Mouse (Mus musculus) layer of hippocampus, adult 9-11 months (tissue): ENCODE measurements around the gene Prkce.

Experiments
- DNase-seq: peaks from one replicate; pipeline ENCODE4 v3.0.0; 2022

Gene Prkce

DNA sequence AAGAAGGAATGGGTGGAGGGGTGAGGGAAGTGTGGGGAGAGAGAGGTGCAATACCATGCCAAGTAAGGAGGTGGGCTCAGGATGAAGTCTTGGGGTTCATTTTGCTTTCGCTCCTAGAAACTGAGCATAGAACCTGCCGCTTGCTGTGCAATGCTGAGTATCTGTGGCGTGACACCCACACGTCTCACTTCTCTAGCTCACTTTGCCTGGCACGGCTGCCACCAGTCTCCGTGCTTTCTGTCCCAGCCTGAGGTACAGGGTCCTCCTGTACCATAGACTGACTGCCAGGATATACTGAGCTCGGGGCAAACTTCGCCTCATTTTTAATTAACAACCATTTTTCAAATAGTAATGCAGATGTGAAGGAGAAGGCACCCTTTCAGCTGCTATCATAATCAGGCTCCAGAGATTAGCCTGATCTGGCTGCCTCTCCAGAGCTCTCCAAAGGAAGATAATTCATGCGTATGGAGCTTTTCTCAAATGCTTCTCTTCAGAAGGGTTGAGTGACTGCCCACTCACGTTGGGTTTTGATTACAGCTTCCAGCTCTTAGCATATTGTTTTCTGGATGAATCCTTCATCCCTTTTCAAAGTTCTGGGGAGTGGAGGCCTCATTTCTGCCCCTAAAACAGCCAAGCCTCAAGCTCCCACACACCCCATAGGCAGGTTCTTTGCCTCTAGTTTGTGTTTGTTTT is 253.2 kb downstream of the Prkce start:
- peak; percentile 51 for DNase-seq

- no peak for DNase-seq
Measured at GRCm38 (mm10) chr17:86422023-86422422, 254.4 kb downstream of the Prkce start.

DNA sequence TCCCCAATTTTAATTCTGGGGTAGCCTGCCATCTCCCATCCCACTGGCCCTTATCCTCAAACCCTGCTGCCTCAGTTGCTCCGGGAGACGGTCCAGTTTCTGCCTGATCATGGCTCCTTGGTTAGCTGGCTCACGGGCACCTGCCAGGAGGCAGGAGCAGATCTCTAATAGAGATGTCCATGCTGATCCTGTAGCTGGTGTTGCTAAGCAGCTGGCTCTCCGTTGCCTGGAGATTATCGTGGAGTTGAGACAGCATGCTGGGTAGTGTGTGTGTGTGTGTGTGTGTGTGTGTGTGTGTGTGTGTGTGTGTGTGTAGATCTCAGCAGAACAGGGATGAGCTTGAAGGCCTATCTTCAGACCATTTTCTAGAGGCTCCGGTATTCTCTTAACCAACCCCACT is 262.3 kb downstream of the Prkce start:
- peak; percentile 61 for DNase-seq

DNA sequence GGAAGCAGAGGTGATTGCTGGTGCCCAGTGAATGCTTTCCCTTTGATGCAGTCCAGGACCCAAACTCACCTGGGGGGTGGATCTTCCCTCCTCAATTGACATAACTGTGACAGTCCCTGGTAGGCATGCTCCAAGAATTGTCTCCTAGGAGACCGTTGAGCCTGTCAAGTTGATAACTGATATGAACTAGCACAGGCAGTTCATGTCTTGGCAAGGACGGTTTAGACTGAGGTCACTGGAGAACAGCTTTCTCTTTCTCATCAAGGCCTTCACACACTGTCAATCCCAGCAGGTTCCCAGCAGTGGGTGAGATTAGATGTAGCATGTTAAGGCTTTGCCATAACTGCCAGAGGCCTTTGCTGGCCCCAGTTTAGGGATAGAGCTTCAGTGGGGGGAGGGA is 265.5 kb downstream of the Prkce start:
- no peak for DNase-seq

- peak; percentile 64 for DNase-seq
Measured at GRCm38 (mm10) chr17:86433813-86434212, 266.2 kb downstream of the Prkce start.

DNA sequence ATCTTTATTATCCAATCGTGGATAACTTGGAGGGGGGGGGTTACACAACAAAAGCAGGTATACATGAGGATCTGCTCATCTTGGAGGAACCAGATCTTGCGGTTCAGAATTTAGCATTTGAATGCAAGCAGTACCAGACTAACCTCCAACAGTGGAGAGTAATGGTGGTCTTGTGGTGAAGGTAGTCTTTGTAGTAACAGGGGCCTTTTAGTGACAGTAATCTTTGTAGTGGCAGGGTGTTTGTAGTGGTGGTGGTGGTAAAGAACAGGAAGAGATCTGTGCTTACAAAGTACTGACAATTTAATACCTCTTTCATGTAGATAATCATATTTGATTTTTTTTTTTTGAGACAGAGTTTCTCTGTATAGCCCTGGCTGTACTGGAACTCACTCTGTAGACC is 267.2 kb downstream of the Prkce start:
- no peak for DNase-seq

DNA sequence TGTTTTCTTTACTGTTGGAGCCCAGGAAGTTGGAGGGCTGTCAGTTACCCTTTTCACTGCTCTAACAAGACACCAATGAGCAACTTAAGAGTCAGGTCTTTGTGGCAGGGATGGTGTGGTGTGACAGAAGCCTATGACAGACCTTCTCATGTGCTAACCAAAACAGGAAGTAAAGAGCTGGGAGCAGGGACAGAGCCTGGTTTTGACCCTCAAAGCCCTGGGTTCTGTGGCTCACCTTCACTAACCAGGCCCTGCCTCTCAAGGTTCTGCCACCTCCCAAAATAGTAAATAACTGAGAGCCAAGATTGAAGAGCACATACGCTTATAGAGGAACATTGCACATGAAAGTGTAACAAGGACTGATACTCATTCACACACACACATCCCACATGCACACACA is 268.0 kb downstream of the Prkce start:
- DNase-seq = no peak

DNA sequence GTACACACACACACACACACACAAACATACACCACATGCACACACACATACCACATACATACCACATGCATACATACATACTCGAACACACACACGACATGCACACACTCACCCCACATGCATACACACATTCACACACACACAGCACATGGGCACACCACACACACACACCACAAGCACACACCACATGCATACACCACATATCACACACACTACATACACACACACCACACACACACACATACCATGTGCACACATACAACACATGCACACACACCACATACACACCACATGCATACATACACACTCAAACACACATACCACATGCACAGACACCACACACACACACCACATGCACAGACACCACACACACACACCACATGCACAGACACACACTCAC is 268.4 kb downstream of the Prkce start:
- DNase-seq = no peak

- DNase-seq = no peak
Measured at GRCm38 (mm10) chr17:86436583-86437370, 269.2 kb downstream of the Prkce start.

- peak; percentile 87 for DNase-seq
Measured at GRCm38 (mm10) chr17:86437516-86438277, 270.1 kb downstream of the Prkce start.

DNA sequence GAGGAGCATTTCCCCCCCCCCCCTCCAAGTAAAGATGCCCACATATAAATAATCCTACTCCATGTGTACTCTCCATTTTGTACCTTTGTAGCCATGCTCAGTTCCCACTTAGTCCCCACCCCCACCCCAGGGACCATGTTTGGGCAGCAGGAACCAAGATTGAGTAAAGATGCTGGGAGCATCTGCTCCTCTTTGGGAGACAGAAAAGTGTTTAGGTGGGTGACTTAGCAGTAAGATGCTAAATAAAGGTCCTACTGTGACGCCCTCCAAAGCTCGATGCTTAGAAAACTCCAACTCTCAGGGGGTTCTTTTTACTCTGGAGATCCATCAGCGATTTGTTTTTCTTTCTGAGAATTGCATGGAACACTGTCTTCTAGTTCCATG is 270.7 kb downstream of the Prkce start:
- DNase-seq = no peak

- no peak for DNase-seq
Measured at GRCm38 (mm10) chr17:86438763-86439162, 271.2 kb downstream of the Prkce start.

- no peak for DNase-seq
Measured at GRCm38 (mm10) chr17:86441098-86441497, 273.5 kb downstream of the Prkce start.

- no peak for DNase-seq
Measured at GRCm38 (mm10) chr17:86443886-86444285, 276.3 kb downstream of the Prkce start.

- peak; percentile 89 for DNase-seq
Measured at GRCm38 (mm10) chr17:86444578-86445419, 277.2 kb downstream of the Prkce start.

- DNase-seq = no peak
Measured at GRCm38 (mm10) chr17:86445420-86445720, 277.8 kb downstream of the Prkce start.

GRCm38 (mm10) chr17:86445900-86446299 is 278.3 kb downstream of the Prkce start:
- DNase-seq = no peak

- DNase-seq = no peak
Measured at GRCm38 (mm10) chr17:86447101-86447598, 279.6 kb downstream of the Prkce start.

DNA sequence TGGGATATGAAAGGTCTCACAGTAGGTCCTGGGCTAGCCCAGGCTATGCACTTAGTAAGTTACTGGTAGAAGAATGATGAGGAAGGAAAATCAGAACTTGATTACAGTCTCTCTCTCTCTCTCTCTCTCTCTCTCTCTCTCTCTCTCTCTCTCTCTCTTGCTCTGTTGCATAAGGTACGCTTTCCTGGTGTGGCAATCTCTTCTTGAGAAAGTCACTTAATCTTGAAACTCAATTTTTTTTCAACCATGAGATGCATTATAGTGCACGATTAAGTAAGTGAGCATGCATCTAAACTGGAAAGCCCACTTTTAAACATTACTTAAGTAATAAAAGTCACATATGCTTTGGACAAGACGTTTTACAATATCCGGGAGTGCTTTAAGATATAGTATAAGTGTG is 285.3 kb downstream of the Prkce start:
- DNase-seq = no peak

GRCm38 (mm10) chr17:86453673-86454350 is 286.2 kb downstream of the Prkce start:
- no peak for DNase-seq

GRCm38 (mm10) chr17:86454351-86454706 is 286.7 kb downstream of the Prkce start:
- DNase-seq = no peak

DNA sequence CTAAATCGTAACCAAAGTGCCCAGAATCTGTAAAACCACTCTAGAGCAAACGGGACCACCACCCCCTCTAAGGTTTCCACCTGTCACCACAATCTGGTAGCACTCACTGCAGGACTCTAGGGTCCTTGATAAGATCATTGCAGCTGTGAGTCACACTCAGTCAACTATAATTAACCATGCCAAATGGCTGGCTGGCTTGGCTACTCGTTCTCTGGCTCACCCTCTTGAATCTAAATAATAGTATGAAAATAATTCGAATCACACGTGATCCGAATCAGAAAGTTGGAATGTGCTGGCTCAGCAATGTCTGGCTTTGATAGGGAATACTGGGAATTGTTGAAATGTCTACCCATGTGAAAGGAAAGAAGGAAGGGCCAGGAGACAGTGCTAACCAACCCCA is 288.9 kb downstream of the Prkce start:
- DNase-seq = peak; percentile 64
